Mouse (Mus musculus) brain, embryonic 14.5 days (tissue): ENCODE results near the gene G430095P16Rik.

Experiments used
- CTCF ChIP-seq: fragments of 200-500 bp; IDR thresholded peaks from 2 replicates; pipeline ENCODE4 v1.5.1; 2012; ENCODE audit warnings: inconsistent platforms, mild to moderate bottlenecking, moderate library complexity, borderline replicate concordance; ENCODE audit not compliant: insufficient read depth, insufficient read length; ENCODE audit errors: extremely low read depth
- POLR2A ChIP-seq: fragments of 200-500 bp; IDR thresholded peaks from 2 replicates; pipeline ENCODE4 v1.6.1; 2012; ENCODE audit warnings: mild to moderate bottlenecking, inconsistent platforms, borderline replicate concordance; ENCODE audit not compliant: poor library complexity, insufficient read depth, insufficient read length, severe bottlenecking; ENCODE audit errors: extremely low read depth

DNA sequence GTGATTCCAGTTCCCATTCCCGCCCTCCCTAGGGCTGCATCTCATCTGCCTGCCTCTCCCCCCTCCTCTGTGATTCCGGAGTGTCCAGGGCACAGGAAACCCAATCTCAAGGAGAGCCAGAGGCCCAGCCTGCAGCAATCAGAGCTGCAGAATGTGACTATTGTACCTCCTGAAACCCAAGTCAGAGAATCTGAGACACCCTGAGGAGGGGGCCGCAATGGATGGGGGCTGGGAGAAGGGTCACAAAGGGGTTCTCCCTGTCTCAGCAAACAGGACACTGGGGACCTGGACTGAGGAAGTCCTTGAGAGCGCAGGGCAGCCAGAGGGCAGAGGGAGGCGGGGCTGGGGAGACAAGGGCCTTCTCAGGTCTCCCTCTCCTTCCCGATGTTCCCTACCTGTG is 10.2 kb downstream of the G430095P16Rik start:
- TF ChIP-seq POLR2A (no peak), CTCF (no peak)
